Mouse (Mus musculus) liver, embryonic 14.5 days (tissue): ENCODE data around the gene Klhl2.

Experiments
- CTCF ChIP-seq: IDR thresholded peaks from 2 replicates; pipeline ENCODE4 v1.5.1; 2016; ENCODE audit warnings: antibody characterized with exemption, low read depth, control low read depth
- EP300 ChIP-seq: IDR thresholded peaks from 2 replicates; pipeline ENCODE4 v1.6.1; 2016; ENCODE audit warnings: antibody characterized with exemption, low read depth

- TF ChIP-seq CTCF: no peak
- no peak for TF ChIP-seq EP300
Measured at GRCm38 (mm10) chr8:64847650-64848049, 2.2 kb downstream of the Klhl2 start.
